Mouse (Mus musculus) bone marrow, adult 2 months (tissue): Measurements from ENCODE around the gene Eif4g3. TPM values are rescaled to one million over a fixed set of nuclear protein-coding genes. Genes with fewer than 3 reads are reported as not detected.

Experiments
- H3K27ac ChIP-seq: fragments of 200-500 bp; 2 replicates; pipeline ENCODE4 v1.5.1; 2012; ENCODE audit warnings: low read depth, mild to moderate bottlenecking, control low read depth, inconsistent platforms, low read length; ENCODE audit not compliant: control insufficient read depth, poor library complexity, insufficient read depth
- H3K4me1 ChIP-seq: fragments of 200-500 bp; 2 replicates; pipeline ENCODE4 v1.6.1; 2011; ENCODE audit warnings: low read length; ENCODE audit not compliant: control insufficient read depth, insufficient read depth
- H3K4me3 ChIP-seq: fragments of 200-500 bp; replicated peaks from 2 replicates; pipeline ENCODE3; 2011; ENCODE audit warnings: mild to moderate bottlenecking, low read depth, low read length, control low read depth; ENCODE audit not compliant: control insufficient read depth
- CTCF ChIP-seq: fragments of 200-500 bp; IDR thresholded peaks from 2 replicates; pipeline ENCODE4 v1.5.1; 2011; ENCODE audit warnings: low read length, control low read depth; ENCODE audit not compliant: control insufficient read depth, insufficient read depth
- POLR2A ChIP-seq: fragments of 200-500 bp; IDR thresholded peaks from 2 replicates; pipeline ENCODE4 v1.6.1; 2011; ENCODE audit warnings: low read depth, mild to moderate bottlenecking, control low read depth, low read length, borderline replicate concordance; ENCODE audit not compliant: control insufficient read depth
- WGBS: fragments of 180-500 bp; shearing (Covaris S2); methylation state at CpG from one replicate; pipeline ENCODE4 v1.1.7; 2018; 5-methylcytosine and 5-hydroxymethylcytosine counted together
- polyA plus RNA-seq: library from polyadenylated mRNA; stranded (reverse); fragments of >200 nt; gene quantifications from 2 replicates; pipeline ENCODE4 v1.2.4, GENCODE M21; 2011; ENCODE audit warnings: low replicate concordance; ENCODE audit not compliant: missing spikeins, insufficient read depth, insufficient read length

Eif4g3 gene
- polyA plus RNA-seq, 1 experiment = 75.0 TPM

- no peaks in the 10 kb centered on the region; the same call in 1 of the 2 replicates for H3K4me1 ChIP-seq
- WGBS = 83% methylated on average over 5 of the region's 5 CpGs
- TF ChIP-seq CTCF = no peak
- TF ChIP-seq POLR2A = no peak
Observed at GRCm38 (mm10) chr4:138127371-138127770, 134.5 kb downstream of the Eif4g3 start.

GRCm38 (mm10) chr4:138127781-138128180 lies 135.0 kb downstream of the Eif4g3 start:
- 73% methylated on average over 7 of the region's 7 CpGs for WGBS
- Histone ChIP-seq H3K4me3 (no peak overlapping the region), H3K27ac (no peak overlapping the region), H3K4me1 (peaks cover 1% of the 10 kb centered on the region; the same call in 1 of the 2 replicates)
- TF ChIP-seq POLR2A (no peak), CTCF (no peak)

More at GRCm38 (mm10) chr4:138127371-138127770, 134.5 kb downstream of the Eif4g3 start:
- Histone ChIP-seq H3K27ac (no peak overlapping the region), H3K4me3 (no peak overlapping the region)

- Histone ChIP-seq H3K27ac (no peak overlapping the region), H3K4me1 (peaks cover 4% of the 10 kb centered on the region; the same call in 1 of the 2 replicates), H3K4me3 (no peak overlapping the region)
- TF ChIP-seq POLR2A (no peak), CTCF (no peak)
- WGBS = 15% methylated on average over 2 of the region's 2 CpGs
Observed at GRCm38 (mm10) chr4:138130149-138130548, 137.3 kb downstream of the Eif4g3 start.

GRCm38 (mm10) chr4:138131226-138131625 lies 138.4 kb downstream of the Eif4g3 start:
- 75% methylated on average over 9 of the region's 9 CpGs for WGBS
- TF ChIP-seq CTCF (no peak), POLR2A (no peak)

GRCm38 (mm10) chr4:138131716-138132115 lies 138.9 kb downstream of the Eif4g3 start:
- Histone ChIP-seq H3K4me1 (peaks cover 4% of the 10 kb centered on the region; the same call in 1 of the 2 replicates), H3K27ac (no peak overlapping the region), H3K4me3 (no peak overlapping the region)
- TF ChIP-seq POLR2A (no peak), CTCF (no peak)
- WGBS = 87% methylated on average over 3 of the region's 3 CpGs

More at GRCm38 (mm10) chr4:138131226-138131625, 138.4 kb downstream of the Eif4g3 start:
- Histone ChIP-seq H3K4me3 (no peak overlapping the region), H3K27ac (no peak overlapping the region), H3K4me1 (peaks cover 4% of the 10 kb centered on the region; the same call in 1 of the 2 replicates)

- Histone ChIP-seq H3K4me1 (peaks cover 4% of the 10 kb centered on the region; the same call in 1 of the 2 replicates), H3K27ac (0 out of 2 replicates have a peak overlapping the region, but pooled peaks have one; percentile 13), H3K4me3 (no peak overlapping the region)
- WGBS = 52% methylated on average over 9 of the region's 9 CpGs
- no peak for TF ChIP-seq CTCF
- no peak for TF ChIP-seq POLR2A
Observed at GRCm38 (mm10) chr4:138133360-138133759, 140.5 kb downstream of the Eif4g3 start.

- 81% methylated on average over 4 of the region's 4 CpGs for WGBS
- peaks cover 4% of the 10 kb centered on the region; the same call in 1 of the 2 replicates for H3K4me1 ChIP-seq
- TF ChIP-seq POLR2A = no peak
- TF ChIP-seq CTCF = no peak
- no peak overlapping the region for H3K4me3 ChIP-seq
- no peak overlapping the region for H3K27ac ChIP-seq
Observed at GRCm38 (mm10) chr4:138137336-138137735, 144.5 kb downstream of the Eif4g3 start.

- Histone ChIP-seq H3K27ac (no peak overlapping the region), H3K4me3 (no peak overlapping the region), H3K4me1 (peaks cover 3% of the 10 kb centered on the region; the same call in 1 of the 2 replicates)
- 87% methylated on average over 17 of the region's 17 CpGs for WGBS
- TF ChIP-seq POLR2A (no peak), CTCF (no peak)
Observed at GRCm38 (mm10) chr4:138137804-138138203, 145.0 kb downstream of the Eif4g3 start.
